Mouse (Mus musculus): ENCODE measurements around the gene Zbtb46.

DNA sequence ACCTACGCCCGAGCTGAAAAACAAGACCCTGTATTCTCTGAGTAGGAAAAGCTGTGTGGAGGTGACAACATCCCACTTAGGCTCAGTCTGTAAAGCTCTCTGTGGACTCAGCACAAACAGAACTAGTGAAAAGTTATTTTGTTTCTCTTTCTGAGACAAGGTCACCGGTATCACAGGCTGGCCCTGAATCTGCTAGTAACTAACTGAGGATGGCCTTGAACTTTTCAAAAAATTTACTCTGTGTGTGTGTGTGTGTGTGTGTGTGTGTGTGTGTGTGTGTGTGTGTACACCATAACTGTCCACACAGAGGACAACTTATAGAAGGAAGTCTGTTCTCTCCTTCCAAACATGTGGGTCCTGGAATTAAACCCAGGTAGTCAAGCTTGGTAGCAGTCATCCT lies 65.1 kb downstream of the Zbtb46 start:
- no peak for TF ChIP-seq CTCF (IDR thresholded peaks at IDR 0.05; ENCODE audit: insufficient read depth, low read depth, low read length)
- TF ChIP-seq POLR2A (IDR thresholded peaks at IDR 0.05; ENCODE audit: insufficient read depth, low read depth, low read length) = no peak
